Mouse (Mus musculus) lung, postnatal 0 days (tissue): ENCODE measurements at regions not wholly inside any gene's neighbourhood (a gene's known extent, or its start where the extent isn't known, plus 50 kb on each side); places are given as distances from the start of the nearest gene placed in this dataset.

Source experiments
- ATAC-seq: fragments of 200-750 bp; cut with Nextera tagmentation; 2 replicates; pipeline ENCODE4 v1.8.0; 2017; ENCODE audit warnings: moderate library complexity
- DNase-seq: peaks from one replicate; pipeline ENCODE4 v3.0.0-alpha.2; 2016; ENCODE audit warnings: low spot score
- H3K27ac ChIP-seq: fragments of 300-500 bp; sonication (generic); 2 replicates; pipeline ENCODE4 v1.5.1; 2014; ENCODE audit warnings: antibody characterized with exemption, mild to moderate bottlenecking, low read length, mixed read lengths
- H3K27me3 ChIP-seq: fragments of 300-500 bp; sonication (generic); replicated peaks from 2 replicates; pipeline ENCODE4 v1.6.1; 2014; ENCODE audit warnings: low read length, mixed read lengths; ENCODE audit not compliant: insufficient read depth
- H3K36me3 ChIP-seq: fragments of 300-500 bp; sonication (generic); 2 replicates; pipeline ENCODE4 v1.6.1; 2014; ENCODE audit warnings: low read length, mixed read lengths; ENCODE audit not compliant: insufficient read depth
- H3K4me1 ChIP-seq: fragments of 300-500 bp; sonication (generic); 2 replicates; pipeline ENCODE4 v1.6.1; 2014; ENCODE audit warnings: antibody characterized with exemption, low read depth, low read length, mixed read lengths; ENCODE audit not compliant: insufficient read depth
- H3K4me2 ChIP-seq: fragments of 300-500 bp; sonication (generic); replicated peaks from 2 replicates; pipeline ENCODE4 v1.6.1; 2014; ENCODE audit warnings: low read depth, mild to moderate bottlenecking, low read length, moderate library complexity, mixed read lengths
- H3K4me3 ChIP-seq: fragments of 300-500 bp; sonication (generic); 2 replicates; pipeline ENCODE4 v1.5.1; 2014; ENCODE audit warnings: low read depth, low read length
- H3K9ac ChIP-seq: fragments of 300-500 bp; sonication (generic); replicated peaks from 2 replicates; pipeline ENCODE4 v1.6.1; 2014; ENCODE audit warnings: low read depth, mild to moderate bottlenecking
- H3K9me3 ChIP-seq: fragments of 300-500 bp; sonication (generic); 2 replicates; pipeline ENCODE4 v1.6.1; 2016; ENCODE audit warnings: low read length, mixed read lengths
- CTCF ChIP-seq: IDR thresholded peaks from 2 replicates; pipeline ENCODE4 v1.5.1; 2016; ENCODE audit warnings: antibody characterized with exemption, mild to moderate bottlenecking
- EP300 ChIP-seq: IDR thresholded peaks from 2 replicates; pipeline ENCODE4 v1.6.1; 2016; ENCODE audit warnings: antibody characterized with exemption, mild to moderate bottlenecking, control low read depth
- WGBS: fragments of 180-500 bp; shearing (Covaris S2); extraction: QIAGEN DNeasy Blood & Tissue Kit; methylation state at CpG from one replicate; pipeline ENCODE4 v1.1.7; 2014; 5-methylcytosine and 5-hydroxymethylcytosine counted together

DNA sequence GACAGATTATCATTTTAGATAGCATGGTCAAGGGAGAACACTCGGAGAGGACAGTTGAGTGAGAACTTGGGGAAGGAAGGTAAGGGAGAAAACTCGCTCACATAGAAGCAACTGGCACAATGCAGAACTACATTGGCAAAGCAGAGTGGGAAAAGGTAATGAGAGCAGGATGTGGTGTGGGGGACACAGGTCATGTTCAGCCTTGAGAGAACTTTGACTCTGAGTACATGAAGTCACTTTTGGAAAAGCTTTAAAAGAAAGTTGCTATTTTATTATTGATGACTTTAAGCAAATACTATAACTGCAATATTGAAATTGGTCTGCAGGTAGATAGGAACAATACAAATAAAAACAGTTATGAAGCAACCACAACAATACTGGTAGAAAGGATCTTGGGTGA, 437.4 kb upstream of the Jag1 start:
- Histone ChIP-seq H3K9ac (no peak overlapping the region), H3K27ac (no peak overlapping the region), H3K9me3 (no peaks in the 10 kb centered on the region), H3K36me3 (no peaks in the 10 kb centered on the region), H3K4me2 (no peak overlapping the region), H3K27me3 (no peaks in the 10 kb centered on the region), H3K4me3 (no peak overlapping the region), H3K4me1 (no peaks in the 10 kb centered on the region)
- DNase-seq (no peak), ATAC-seq (no peak)
- TF ChIP-seq CTCF (no peak), EP300 (no peak)
- WGBS, result 86% methylated on average over 2 of the region's 2 CpGs

DNA sequence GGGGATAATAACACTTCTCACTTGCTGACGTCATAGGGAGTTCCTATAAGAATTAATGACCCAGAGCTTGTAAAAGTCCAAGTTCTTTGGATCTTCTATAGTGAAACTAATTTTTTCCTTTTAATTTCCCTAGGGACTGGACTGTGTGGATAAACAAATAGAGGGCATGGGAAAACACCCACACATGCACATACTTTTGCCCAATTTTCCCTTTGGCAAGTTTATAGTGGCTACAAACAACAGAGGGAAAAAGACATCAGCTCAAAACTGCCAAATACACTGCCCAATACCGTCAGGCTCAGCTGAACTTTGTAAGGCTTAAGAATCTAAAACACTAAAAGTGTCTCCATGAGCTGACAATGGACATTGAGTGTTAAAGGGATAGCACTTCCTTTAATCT, 420.1 kb upstream of the Jag1 start:
- Histone ChIP-seq H3K36me3 (no peaks in the 10 kb centered on the region), H3K27ac (no peak overlapping the region), H3K9ac (no peak overlapping the region), H3K4me2 (no peak overlapping the region), H3K4me3 (no peak overlapping the region), H3K27me3 (no peaks in the 10 kb centered on the region), H3K9me3 (no peaks in the 10 kb centered on the region), H3K4me1 (no peaks in the 10 kb centered on the region)
- ATAC-seq, result no peak
- TF ChIP-seq EP300 (no peak), CTCF (no peak)
- 46% methylated on average over 2 of the region's 2 CpGs for WGBS
- DNase-seq, result no peak

DNA sequence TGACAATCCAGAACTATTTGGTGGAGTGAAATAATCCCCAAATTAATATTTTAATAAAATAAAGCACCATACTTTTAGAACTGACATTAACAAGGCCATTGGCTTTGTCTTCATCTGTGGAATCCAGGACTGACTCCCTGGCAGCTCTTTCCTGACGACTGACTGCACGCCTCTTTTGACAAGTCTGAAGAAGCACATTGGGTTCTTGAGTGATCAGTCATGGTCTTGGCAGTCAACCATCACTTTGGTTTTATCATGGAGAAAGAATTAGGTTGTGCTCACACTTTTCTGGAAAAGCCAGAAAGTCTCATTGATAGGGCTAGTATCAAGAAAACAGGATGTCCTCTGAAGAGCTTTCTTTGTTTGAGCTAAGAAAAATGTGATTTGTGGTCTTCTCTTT, 399.8 kb upstream of the Jag1 start:
- no peaks in the 10 kb centered on the region for H3K9me3 ChIP-seq
- TF ChIP-seq EP300 (no peak), CTCF (no peak)
- no peaks in the 10 kb centered on the region for H3K27me3 ChIP-seq
- H3K4me1 ChIP-seq, result no peaks in the 10 kb centered on the region
- no peaks in the 10 kb centered on the region for H3K36me3 ChIP-seq
- H3K27ac ChIP-seq, result no peak overlapping the region
- ATAC-seq (no peak), DNase-seq (no peak)
- no peak overlapping the region for H3K4me3 ChIP-seq
- H3K4me2 ChIP-seq, result no peak overlapping the region
- H3K9ac ChIP-seq, result no peak overlapping the region
- WGBS, result 76% methylated on average over 2 of the region's 2 CpGs

DNA sequence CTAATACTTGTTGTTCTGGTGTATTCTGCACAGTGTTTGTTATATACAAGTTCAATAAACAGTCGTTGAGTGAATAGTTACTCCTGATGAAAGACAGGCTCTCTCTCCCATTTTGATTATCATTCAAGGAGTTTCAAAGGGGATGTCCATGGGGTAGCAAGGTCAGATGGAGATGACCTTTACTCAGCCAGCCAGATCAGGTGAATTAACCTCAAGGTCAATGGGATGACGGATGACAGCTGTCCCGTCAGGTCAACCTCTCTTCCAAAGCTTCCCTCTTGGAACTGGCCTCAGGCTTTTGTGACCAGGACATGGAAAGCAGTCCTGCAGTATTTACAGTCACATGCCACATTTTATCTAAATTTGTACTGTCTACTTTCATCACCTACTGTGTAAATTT, 398.6 kb upstream of the Jag1 start:
- no peak overlapping the region for H3K27ac ChIP-seq
- no peaks in the 10 kb centered on the region for H3K36me3 ChIP-seq
- H3K9ac ChIP-seq, result no peak overlapping the region
- 69% methylated on average over 3 of the region's 3 CpGs for WGBS
- H3K4me3 ChIP-seq, result no peak overlapping the region
- no peaks in the 10 kb centered on the region for H3K9me3 ChIP-seq
- no peak for DNase-seq
- TF ChIP-seq CTCF (no peak), EP300 (no peak)
- no peak for ATAC-seq
- no peak overlapping the region for H3K4me2 ChIP-seq
- no peaks in the 10 kb centered on the region for H3K4me1 ChIP-seq
- H3K27me3 ChIP-seq, result no peaks in the 10 kb centered on the region

DNA sequence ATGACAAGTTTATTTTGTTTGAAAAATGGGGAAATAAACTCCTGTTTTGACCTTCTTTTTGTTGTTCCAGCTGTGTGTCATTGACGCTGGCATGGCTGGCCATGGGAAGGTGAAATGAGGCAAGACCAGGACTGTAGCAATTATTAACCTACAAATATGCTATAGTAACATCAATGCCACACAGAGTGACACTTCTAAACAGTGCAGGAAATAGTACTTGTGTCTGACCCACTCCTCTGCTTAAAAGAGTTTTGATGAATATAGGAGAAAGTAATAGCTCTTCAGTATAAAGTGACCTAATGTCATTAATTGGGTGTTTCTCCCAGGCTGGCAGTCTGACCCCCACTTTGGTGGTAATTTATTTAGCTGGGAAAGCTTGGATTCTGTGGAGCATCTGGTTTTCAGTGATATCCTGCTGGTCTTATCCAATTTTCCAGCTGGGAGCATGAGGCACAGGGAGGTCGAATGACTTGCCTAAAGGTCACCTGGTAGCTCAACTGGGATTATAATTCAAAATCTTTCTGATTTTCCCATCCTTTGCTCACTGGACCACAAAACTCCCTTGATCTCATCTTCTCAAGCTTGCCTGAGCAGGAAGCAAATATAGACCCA, 397.6 kb upstream of the Jag1 start:
- Histone ChIP-seq H3K27ac (no peak overlapping the region), H3K9ac (no peak overlapping the region), H3K4me3 (no peak overlapping the region), H3K9me3 (no peaks in the 10 kb centered on the region), H3K4me2 (no peak overlapping the region), H3K27me3 (no peaks in the 10 kb centered on the region), H3K36me3 (no peaks in the 10 kb centered on the region), H3K4me1 (no peaks in the 10 kb centered on the region)
- ATAC-seq, result no peak
- TF ChIP-seq EP300 (no peak), CTCF (no peak)
- 39% methylated on average over 2 of the region's 2 CpGs for WGBS
- DNase-seq, result no peak

DNA sequence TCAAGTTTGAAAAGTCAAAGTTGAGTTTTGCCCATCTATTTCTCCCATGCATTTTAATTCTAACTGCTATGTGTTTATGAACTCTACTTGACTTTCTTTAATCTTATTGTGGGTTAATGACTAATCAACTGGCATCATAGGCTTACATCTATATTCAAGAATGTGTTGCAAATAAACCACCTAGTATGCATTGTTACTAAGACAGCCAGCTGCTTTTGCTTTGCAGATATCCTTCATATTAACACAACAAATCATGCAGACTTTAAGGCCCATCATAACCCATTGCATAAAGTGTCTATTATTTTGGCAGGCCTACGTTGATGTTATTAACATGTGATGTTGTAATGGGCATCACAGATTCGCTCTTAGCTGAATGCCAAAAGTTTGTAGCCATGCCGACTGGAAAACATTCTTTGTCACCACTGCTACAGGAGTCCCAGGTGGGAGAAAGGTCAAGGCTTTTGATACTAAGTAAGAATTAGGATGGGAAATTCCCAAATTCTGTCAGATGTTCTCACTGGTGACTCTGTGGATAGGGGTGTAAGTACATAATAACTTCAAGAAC, 394.3 kb upstream of the Jag1 start:
- DNase-seq (no peak), ATAC-seq (no peak)
- Histone ChIP-seq H3K9ac (no peak overlapping the region), H3K4me1 (no peaks in the 10 kb centered on the region), H3K36me3 (no peaks in the 10 kb centered on the region), H3K4me2 (no peak overlapping the region), H3K9me3 (no peaks in the 10 kb centered on the region), H3K27me3 (no peaks in the 10 kb centered on the region), H3K27ac (no peak overlapping the region), H3K4me3 (no peak overlapping the region)
- 71% methylated on average over 3 of the region's 3 CpGs for WGBS
- TF ChIP-seq CTCF, result no peak
- no peak for TF ChIP-seq EP300

DNA sequence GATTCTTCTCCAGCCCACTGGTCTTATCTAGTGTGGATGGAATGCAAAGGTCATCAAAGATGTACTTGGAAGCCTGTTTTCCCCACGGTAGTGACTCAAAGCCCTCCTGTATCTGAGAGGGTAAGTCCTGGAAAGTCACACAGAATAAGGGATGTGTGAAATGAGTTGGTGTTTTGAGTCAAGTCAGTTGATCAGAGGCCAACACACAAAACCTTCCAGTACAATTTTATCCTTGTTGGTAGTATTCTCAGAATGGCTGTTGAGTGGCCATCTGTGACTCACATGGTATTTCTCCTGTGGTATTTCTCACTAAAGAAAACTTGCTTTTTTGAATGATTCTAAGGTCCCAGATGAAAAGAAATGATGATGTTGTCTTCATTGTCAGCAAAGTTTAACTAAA, 384.8 kb upstream of the Jag1 start:
- H3K4me1 ChIP-seq, result no peaks in the 10 kb centered on the region
- no peak overlapping the region for H3K27ac ChIP-seq
- no peak overlapping the region for H3K4me2 ChIP-seq
- no peaks in the 10 kb centered on the region for H3K9me3 ChIP-seq
- 31% methylated on average over 1 of the region's 1 CpGs for WGBS
- H3K27me3 ChIP-seq, result no peaks in the 10 kb centered on the region
- no peaks in the 10 kb centered on the region for H3K36me3 ChIP-seq
- DNase-seq (no peak), ATAC-seq (no peak)
- no peak overlapping the region for H3K9ac ChIP-seq
- TF ChIP-seq CTCF (no peak), EP300 (no peak)
- no peak overlapping the region for H3K4me3 ChIP-seq
